Mouse (Mus musculus): ENCODE data around the gene Cacnb3.
A peak's percentile ranks its signal among the peaks of the same experiment; 100 is the strongest.

Gene Cacnb3

GRCm38 (mm10) chr15:98675634-98676250, 45.1 kb downstream of the Cacnb3 start:
- no peak for DNase-seq (ENCODE audit: low read depth)

DNA sequence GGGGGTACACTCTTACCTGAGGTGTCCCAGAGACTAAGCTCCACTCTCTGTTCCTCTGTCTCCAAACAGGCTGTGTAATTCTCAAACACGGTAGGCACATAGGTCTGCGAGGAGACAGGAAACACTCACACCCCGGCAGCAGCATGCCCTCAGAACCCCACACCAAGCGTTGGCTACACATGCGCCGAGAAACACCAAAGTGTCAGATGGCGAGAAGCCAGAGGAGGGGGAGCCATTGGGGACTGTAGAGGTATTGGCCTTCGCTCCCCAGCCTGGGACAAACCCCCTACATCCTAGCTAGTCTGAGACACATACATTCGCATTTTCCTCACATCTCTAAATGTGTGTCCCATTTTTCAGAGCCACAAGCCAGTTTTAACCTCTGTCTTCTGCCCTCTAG, 45.8 kb downstream of the Cacnb3 start:
- no peak for DNase-seq (ENCODE audit: low read depth)

- peak; percentile 72 for DNase-seq (ENCODE audit: low read depth)
Measured at GRCm38 (mm10) chr15:98676940-98677728, 46.5 kb downstream of the Cacnb3 start, which contains the start of gene Rnd1. TSS of gene Rnd1 (minus strand) at chr15:98677461.

GRCm38 (mm10) chr15:98677977-98678376, 47.3 kb downstream of the Cacnb3 start:
- no peak for DNase-seq (ENCODE audit: low read depth)

- no peak for DNase-seq (ENCODE audit: low read depth)
Measured at GRCm38 (mm10) chr15:98680660-98681059, 50.0 kb downstream of the Cacnb3 start.

DNA sequence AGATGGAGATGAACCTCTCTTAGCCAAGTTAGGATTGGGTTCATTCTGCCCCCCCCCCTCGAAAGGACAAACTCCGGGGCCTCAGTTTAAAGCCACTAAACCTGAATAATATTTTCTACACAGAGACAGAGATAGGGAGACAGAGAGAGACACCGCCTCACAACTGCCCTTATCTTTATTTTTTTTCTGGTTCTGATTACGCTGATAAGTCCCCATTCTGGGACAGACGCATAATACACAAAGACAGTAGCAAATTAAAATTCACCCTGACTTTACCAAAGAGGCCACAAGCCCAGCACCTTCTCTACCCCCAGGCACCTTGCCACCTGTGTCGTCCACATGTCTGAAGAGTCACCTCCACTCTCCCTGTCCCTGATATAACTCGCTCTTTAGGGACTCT, 51.0 kb downstream of the Cacnb3 start:
- DNase-seq (ENCODE audit: low read depth), result no peak

DNA sequence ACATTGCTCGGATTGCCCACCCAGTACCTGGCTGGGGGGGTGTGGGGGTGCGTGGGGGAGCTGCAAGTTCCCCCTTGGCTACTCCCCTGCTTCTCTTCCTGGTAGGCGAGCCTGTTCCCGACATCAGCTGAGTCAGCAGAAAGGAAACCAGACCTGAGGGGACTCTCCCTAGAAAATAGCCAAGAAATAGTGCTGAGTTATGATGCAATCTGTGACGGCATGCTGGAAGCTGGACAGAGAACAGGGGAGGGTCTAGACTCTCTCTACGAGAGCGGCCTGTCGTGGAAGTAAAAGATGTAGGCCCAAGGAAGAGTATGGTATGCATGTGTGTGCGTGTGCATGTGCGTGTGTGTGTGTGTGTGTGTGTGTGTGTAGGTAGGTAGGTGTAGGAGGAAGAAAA, 52.5 kb downstream of the Cacnb3 start:
- DNase-seq (ENCODE audit: low read depth), result no peak

DNA sequence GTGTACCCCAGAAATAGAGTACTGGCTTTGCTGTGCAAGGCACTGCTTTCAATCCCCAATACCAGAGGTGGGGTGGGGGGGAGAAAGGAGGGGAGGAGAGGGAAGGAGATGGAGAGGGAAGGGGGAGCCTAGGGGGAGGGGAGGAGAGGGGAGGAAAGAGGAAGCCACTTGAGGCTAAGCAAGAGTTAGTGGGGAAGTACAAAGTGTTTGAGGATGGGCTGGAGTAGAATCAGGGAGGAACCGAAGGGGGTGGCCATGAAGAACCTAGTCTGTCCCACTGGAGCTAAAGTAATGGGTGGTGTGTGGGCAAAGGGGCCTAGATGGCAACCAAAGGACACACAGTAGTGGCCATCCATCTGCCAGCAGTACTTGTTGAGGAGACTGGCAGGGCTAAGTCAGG, 53.1 kb downstream of the Cacnb3 start:
- DNase-seq (ENCODE audit: low read depth), result no peak

GRCm38 (mm10) chr15:98685926-98686325, 55.3 kb downstream of the Cacnb3 start:
- no peak for DNase-seq (ENCODE audit: low read depth)

DNA sequence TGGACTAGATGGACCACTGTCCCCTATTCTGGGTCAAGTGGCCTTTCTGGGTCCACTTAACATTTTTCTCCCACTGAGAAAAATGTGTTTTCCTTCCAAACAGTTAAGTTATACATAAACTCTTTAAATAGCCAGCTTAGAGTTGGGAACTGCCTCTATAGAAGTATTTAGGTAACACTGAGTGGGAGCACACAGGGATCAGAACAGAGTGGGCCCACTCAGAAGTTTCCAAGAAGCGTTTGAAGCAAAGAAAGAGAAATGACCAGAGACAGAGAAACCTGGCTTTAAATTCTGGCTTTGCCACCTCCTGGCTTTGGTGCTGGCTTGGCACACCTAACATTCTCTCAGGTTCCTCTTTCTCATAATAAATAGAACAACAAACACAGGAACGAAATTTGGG, 59.0 kb downstream of the Cacnb3 start:
- DNase-seq (ENCODE audit: low read depth), result no peak

DNA sequence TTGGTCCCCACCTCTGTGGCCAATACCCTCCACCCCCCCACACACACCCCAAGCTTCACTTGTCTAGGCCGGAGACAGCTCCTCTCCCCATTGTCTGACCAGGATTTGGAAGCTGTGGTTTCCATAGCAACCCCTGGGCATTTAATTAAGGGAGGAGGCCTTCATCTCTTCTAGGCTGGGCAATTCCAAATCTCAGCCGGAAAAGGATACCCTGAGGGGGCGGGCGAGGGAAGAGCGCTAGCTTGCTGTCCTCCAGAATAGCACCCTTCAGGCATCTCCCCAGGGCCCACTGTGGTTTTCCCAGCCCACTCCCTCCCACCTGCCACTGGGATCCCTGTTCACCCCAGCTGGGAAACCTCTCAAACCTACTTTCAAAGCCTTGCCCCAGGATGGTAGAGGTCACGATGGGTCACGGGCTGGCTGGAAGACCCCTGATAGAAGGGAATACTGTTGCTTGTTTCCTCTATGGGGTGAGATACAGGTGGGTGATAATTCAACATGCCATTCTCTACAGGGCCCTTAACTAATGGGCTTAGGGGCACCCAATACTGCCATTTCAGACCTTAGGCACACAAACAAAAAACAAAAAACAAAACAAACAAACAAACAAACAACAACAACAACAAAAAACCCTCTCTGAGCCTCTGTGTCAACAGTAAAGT, 61.0 kb downstream of the Cacnb3 start:
- DNase-seq (ENCODE audit: low read depth), result no peak

- no peak for DNase-seq (ENCODE audit: low read depth)
Measured at GRCm38 (mm10) chr15:98692171-98692715, 61.6 kb downstream of the Cacnb3 start.
